Mouse (Mus musculus) hindbrain, embryonic 10.5 days (tissue): ENCODE data around the gene Rabgap1l. TPM values are rescaled to one million over a fixed set of nuclear protein-coding genes. Genes with fewer than 3 reads are reported as not detected.
A peak's percentile ranks its signal among the peaks of the same experiment; 100 is the strongest.

Source experiments
- DNase-seq: peaks from one replicate; pipeline ENCODE4 v3.0.0-alpha.2; 2017; ENCODE audit warnings: low spot score
- H3K27ac ChIP-seq: fragments of 300-500 bp; sonication (generic); 2 replicates; pipeline ENCODE4 v1.5.1; 2016; ENCODE audit warnings: mild to moderate bottlenecking, moderate library complexity
- H3K27me3 ChIP-seq: fragments of 300-500 bp; sonication (generic); 2 replicates; pipeline ENCODE4 v1.6.1; 2016; ENCODE audit warnings: mild to moderate bottlenecking; ENCODE audit not compliant: poor library complexity, insufficient read depth, severe bottlenecking
- H3K36me3 ChIP-seq: fragments of 300-500 bp; sonication (generic); 2 replicates; pipeline ENCODE4 v1.6.1; 2016; ENCODE audit warnings: mild to moderate bottlenecking, moderate library complexity
- H3K4me1 ChIP-seq: fragments of 300-500 bp; sonication (generic); replicated peaks from 2 replicates; pipeline ENCODE4 v1.6.1; 2016; ENCODE audit warnings: mild to moderate bottlenecking
- H3K4me3 ChIP-seq: fragments of 300-500 bp; sonication (generic); 2 replicates; pipeline ENCODE4 v1.5.1; 2016; ENCODE audit warnings: mild to moderate bottlenecking, moderate library complexity
- H3K9me3 ChIP-seq: fragments of 300-500 bp; sonication (generic); 2 replicates; pipeline ENCODE4 v1.6.1; 2016; ENCODE audit warnings: mild to moderate bottlenecking, moderate library complexity
- WGBS: fragments of 180-500 bp; shearing (Covaris S2); methylation state at CpG from one replicate; pipeline ENCODE4 v1.1.7; 2016; 5-methylcytosine and 5-hydroxymethylcytosine counted together
- polyA plus RNA-seq: library from polyadenylated mRNA; unstranded; fragments of >200 nt; fragmentation: Nextera tagmentation; extraction: Ambion mirVana; gene quantifications from 2 replicates; pipeline ENCODE4 v1.2.1, GENCODE M21; 2016

The Rabgap1l gene
- polyA plus RNA-seq, 1 experiment from 2014 or later = 9.8 TPM

DNA sequence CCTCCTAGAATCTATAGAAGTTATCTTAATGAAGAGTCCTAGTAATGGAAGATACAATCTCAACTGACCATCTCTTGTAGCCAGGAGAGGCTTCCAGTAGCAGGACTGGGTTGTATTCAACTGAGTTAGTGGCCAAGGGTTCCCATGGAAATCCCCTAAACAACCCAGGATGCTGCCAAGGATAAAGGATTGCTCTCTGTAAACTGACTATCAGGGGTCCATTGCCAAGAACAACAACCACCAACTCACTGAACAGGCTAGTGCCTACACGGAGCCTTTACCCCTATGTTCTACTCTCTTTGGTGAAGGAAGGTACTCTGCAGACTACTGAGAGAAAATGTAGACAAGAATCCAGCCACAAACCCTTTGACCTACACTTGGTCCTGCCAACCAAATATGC, 18.8 kb downstream of the Rabgap1l start:
- H3K9me3 ChIP-seq = no peaks in the 10 kb centered on the region
- DNase-seq = no peak
- H3K27ac ChIP-seq = no peak overlapping the region
- no peaks in the 10 kb centered on the region for H3K36me3 ChIP-seq
- no peaks in the 10 kb centered on the region for H3K27me3 ChIP-seq
- no peak overlapping the region for H3K4me3 ChIP-seq
- WGBS = 82% methylated on average over 1 of the region's 1 CpGs
- H3K4me1 ChIP-seq = no peaks in the 10 kb centered on the region

DNA sequence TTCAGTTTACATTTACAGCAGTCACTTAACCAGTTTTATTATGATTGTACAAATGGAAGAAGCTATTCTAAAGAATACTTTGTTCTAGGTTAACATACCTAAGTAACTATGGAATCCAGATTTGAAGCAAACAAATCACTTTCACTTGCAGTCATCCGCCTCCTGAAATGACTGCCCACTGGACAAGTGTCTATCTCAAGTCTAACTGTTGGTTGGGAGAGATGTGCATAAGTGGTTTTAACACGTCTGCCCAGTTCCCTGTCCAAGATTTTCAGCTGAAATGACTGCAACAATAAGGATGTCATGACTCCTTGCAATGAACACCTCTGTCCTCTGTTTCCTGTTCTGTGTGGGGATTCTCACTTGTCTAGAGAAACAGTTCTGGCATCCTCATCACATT, 27.4 kb downstream of the Rabgap1l start:
- 85% methylated on average over 2 of the region's 2 CpGs for WGBS
- no peak overlapping the region for H3K27ac ChIP-seq
- H3K36me3 ChIP-seq = no peaks in the 10 kb centered on the region
- no peaks in the 10 kb centered on the region for H3K4me1 ChIP-seq
- no peaks in the 10 kb centered on the region for H3K27me3 ChIP-seq
- DNase-seq = no peak
- H3K4me3 ChIP-seq = no peak overlapping the region
- H3K9me3 ChIP-seq = no peaks in the 10 kb centered on the region

DNA sequence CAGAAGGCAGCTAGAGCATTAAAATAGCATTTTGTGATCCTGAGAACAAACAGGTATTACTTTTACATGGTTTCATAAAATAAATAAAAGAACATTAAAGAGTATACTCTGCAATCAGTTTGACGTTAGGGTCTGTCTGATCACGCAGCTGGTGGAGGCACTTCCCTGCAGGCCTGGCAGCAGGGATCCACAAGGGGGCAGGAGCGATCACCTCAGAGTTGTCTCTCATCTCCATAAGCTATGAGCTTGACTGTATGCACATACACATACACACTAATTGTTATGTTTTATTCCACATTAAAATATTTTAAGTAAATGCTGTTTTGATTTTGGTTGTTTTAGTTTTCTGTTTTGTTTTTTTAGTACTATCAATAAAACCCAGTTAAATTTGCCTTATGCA, 34.8 kb downstream of the Rabgap1l start:
- no peaks in the 10 kb centered on the region for H3K4me1 ChIP-seq
- DNase-seq = peak; percentile 40
- 24% methylated on average over 3 of the region's 3 CpGs for WGBS
- H3K4me3 ChIP-seq = no peak overlapping the region
- H3K9me3 ChIP-seq = no peaks in the 10 kb centered on the region
- no peaks in the 10 kb centered on the region for H3K36me3 ChIP-seq
- no peak overlapping the region for H3K27ac ChIP-seq
- H3K27me3 ChIP-seq = no peaks in the 10 kb centered on the region

DNA sequence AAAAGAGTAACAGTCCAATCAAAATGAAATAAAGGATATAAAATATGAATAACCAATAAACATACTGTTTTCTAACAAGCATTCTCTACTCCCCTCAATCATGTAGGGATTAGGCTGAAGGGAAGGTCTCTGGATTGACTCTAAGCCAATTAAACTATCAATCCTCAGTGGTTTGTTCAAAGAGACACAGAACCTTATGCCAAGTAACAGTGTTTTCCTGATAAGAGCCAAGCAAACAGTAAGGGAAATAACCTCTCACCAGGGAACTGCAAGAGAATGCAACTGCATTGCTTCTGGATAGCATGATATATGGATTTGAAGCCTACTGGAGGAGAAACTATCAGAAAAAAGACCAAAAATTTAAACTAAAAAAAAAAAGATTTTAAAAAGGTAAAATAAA, 37.7 kb downstream of the Rabgap1l start:
- no peaks in the 10 kb centered on the region for H3K9me3 ChIP-seq
- H3K36me3 ChIP-seq = no peaks in the 10 kb centered on the region
- no peak for DNase-seq
- no peak overlapping the region for H3K4me3 ChIP-seq
- no peaks in the 10 kb centered on the region for H3K27me3 ChIP-seq
- H3K27ac ChIP-seq = no peak overlapping the region
- H3K4me1 ChIP-seq = no peaks in the 10 kb centered on the region

DNA sequence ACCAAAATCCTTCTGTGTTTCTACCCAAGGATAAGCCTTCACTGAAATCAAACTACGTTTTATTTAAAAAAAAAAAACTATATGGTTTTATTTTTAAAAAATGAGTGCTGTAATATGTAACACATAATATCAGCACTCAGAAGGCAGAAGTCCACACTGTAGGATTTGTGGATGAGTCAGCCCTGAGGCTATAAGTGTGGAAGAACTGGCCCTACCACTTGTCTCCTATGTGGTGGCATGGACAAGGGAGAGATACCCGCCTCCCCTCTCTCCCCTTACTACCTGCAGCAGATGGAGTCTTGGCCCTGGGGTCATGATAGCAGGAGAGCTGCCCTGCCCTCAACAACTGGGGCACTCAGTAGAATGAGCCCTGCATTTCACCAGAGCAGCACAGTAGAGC, 42.4 kb downstream of the Rabgap1l start:
- DNase-seq = no peak
- Histone ChIP-seq H3K27me3 (no peaks in the 10 kb centered on the region), H3K36me3 (no peaks in the 10 kb centered on the region), H3K4me1 (peaks cover 6% of the 10 kb centered on the region; the same call in 1 of the 2 replicates), H3K9me3 (no peaks in the 10 kb centered on the region), H3K4me3 (no peak overlapping the region), H3K27ac (no peak overlapping the region)
- WGBS = 88% methylated on average over 2 of the region's 2 CpGs

DNA sequence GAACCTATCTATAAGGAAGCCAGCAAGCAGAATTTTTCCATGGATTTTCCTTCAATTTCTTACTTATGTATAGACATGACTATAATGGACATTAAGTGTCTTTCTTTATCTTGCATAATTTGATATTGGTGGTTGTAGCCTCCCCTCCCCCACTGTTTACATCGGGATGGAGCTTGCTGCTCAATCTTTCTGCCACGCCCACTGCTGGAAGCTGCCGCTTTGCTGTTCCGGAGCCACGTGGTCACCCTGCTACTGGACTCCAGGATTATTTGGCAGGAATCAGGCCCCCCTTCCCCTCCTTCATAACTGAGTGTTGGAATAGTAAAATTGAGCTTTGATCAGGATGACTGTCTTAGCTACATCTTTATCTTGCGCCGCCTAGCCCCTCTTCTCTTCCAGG, 46.2 kb downstream of the Rabgap1l start:
- H3K27me3 ChIP-seq = no peaks in the 10 kb centered on the region
- H3K9me3 ChIP-seq = no peaks in the 10 kb centered on the region
- no peaks in the 10 kb centered on the region for H3K36me3 ChIP-seq
- H3K4me3 ChIP-seq = no peak overlapping the region
- no peak overlapping the region for H3K27ac ChIP-seq
- WGBS = 40% methylated on average over 7 of the region's 7 CpGs
- DNase-seq = no peak
- peaks cover 6% of the 10 kb centered on the region; the same call in 1 of the 2 replicates for H3K4me1 ChIP-seq

DNA sequence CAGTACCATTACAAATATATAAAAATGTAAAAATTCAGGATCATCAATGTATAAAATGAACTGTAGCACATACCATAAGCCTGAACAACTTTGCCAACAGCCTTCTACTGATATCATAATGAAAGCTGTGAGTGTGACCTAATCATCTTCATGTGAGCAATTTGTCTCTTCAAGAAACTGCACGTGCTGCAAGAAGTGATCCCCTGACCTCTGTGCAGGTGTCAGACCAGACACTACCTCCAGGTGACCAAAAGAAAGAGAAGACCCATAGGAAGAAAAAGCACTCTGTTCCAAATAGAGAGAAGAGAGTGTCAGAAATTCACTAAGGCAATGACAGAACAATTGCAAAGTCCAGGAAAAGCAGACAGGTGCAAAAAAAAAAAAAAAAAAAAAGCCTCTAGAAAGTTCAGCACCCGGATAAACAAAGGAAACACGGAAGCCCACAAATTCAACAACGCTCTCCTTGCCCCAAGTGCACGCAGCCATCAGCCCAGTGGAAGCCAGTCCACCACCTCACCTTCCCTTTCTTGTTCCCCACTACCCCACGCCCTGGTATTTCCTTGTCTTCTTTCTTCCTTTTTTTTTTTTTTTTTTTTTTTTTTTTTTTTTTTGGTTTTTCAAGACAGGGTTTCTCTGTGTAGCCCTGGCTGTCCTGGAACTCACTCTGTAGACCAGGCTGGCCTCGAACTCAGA, 47.6 kb downstream of the Rabgap1l start:
- H3K27ac ChIP-seq = no peak overlapping the region
- no peaks in the 10 kb centered on the region for H3K36me3 ChIP-seq
- no peaks in the 10 kb centered on the region for H3K9me3 ChIP-seq
- no peaks in the 10 kb centered on the region for H3K27me3 ChIP-seq
- no peak overlapping the region for H3K4me3 ChIP-seq
- peaks cover 6% of the 10 kb centered on the region; the same call in 1 of the 2 replicates for H3K4me1 ChIP-seq
- 87% methylated on average over 7 of the region's 7 CpGs for WGBS
- no peak for DNase-seq

DNA sequence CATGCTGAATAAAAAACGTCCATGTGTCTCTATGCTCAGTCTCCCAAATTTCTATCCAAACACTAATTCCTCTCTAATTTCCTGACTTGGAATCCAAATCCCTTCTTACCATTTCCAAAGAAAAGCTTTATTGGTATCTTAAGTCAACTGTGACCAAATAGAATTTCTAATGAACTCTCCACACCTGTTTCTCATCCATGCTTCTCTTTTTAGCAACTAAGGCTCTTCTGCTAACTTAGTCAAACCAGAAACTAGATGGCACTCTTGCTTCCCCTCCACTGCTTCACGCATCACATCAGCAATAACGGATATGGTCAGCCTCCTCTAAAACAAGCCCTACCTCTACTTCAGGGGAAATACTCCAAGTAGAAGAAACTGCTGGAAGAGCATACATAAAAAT, 49.0 kb downstream of the Rabgap1l start:
- Histone ChIP-seq H3K27ac (no peak overlapping the region), H3K27me3 (no peaks in the 10 kb centered on the region), H3K36me3 (no peaks in the 10 kb centered on the region), H3K9me3 (no peaks in the 10 kb centered on the region), H3K4me1 (peaks cover 6% of the 10 kb centered on the region; the same call in 1 of the 2 replicates), H3K4me3 (no peak overlapping the region)
- no peak for DNase-seq
- 61% methylated on average over 3 of the region's 3 CpGs for WGBS

DNA sequence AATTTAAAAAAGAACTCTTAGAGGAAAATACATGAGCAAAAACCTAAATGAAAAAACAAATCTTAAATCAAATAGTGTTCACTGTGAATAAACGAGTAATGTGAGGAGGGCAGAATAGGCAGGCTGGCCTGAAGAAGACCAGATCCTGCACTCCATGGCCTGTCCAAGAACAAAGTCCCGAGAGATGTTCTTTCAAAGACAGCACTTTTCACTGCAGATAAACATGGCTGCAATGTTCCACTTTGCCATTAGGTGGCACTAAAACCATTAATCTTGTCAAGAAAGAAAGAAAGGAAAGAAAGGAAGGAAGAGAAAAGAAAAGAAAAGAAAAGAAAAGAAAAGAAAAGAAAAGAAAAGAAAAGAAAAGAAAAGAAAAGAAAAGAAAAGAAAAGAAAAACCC, 49.8 kb downstream of the Rabgap1l start:
- no peak overlapping the region for H3K27ac ChIP-seq
- H3K9me3 ChIP-seq = no peaks in the 10 kb centered on the region
- H3K4me3 ChIP-seq = no peak overlapping the region
- H3K27me3 ChIP-seq = no peaks in the 10 kb centered on the region
- DNase-seq = peak; percentile 26
- 6% methylated on average over 2 of the region's 2 CpGs for WGBS
- peaks cover 6% of the 10 kb centered on the region; the same call in 1 of the 2 replicates for H3K4me1 ChIP-seq
- no peaks in the 10 kb centered on the region for H3K36me3 ChIP-seq

DNA sequence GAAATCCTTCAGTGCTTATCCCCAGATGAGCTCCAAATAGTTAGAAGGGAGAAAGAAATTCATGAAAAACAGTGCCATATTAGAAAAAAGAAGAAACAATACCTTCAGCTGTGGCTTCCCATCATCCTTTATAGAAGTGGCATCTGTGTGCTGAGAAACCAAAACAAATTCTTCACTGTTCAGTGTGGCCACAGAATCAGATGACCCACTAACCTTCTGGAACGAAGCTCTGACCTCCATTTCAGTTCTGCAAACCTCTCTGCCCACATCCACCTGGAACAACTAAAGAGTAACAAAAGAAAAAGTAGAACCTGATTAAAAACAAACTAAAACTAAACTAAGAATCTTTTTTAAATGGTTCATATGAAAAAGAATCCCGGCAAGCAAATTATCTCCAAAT, 52.4 kb downstream of the Rabgap1l start:
- Histone ChIP-seq H3K4me3 (no peak overlapping the region), H3K36me3 (no peaks in the 10 kb centered on the region), H3K9me3 (no peaks in the 10 kb centered on the region), H3K4me1 (no peaks in the 10 kb centered on the region), H3K27me3 (no peaks in the 10 kb centered on the region), H3K27ac (no peak overlapping the region)
- DNase-seq = no peak
- 81% methylated on average over 2 of the region's 2 CpGs for WGBS

DNA sequence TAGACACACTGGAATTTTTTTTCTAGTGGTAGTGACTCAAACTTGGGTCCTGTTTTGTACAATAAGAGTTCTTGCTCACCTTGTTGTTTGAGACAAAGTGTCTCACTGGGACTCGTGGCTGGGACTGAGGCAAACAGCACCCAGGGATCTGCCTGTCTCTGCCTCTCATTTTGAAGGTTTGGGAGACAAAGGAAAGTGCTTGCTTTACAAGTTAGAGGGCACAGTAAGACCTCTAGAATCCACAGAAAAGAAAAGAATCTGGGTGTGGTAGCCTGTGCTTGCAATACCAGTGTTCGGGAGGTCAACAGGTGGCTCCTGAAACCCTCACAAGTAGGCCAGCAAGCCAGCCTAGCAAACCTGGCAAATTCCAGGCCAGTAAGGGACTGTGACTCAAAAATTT, 58.3 kb downstream of the Rabgap1l start:
- no peaks in the 10 kb centered on the region for H3K27me3 ChIP-seq
- H3K4me3 ChIP-seq = no peak overlapping the region
- no peaks in the 10 kb centered on the region for H3K9me3 ChIP-seq
- WGBS = 75% methylated on average over 2 of the region's 2 CpGs
- H3K4me1 ChIP-seq = no peaks in the 10 kb centered on the region
- H3K27ac ChIP-seq = no peak overlapping the region
- DNase-seq = no peak
- no peaks in the 10 kb centered on the region for H3K36me3 ChIP-seq

DNA sequence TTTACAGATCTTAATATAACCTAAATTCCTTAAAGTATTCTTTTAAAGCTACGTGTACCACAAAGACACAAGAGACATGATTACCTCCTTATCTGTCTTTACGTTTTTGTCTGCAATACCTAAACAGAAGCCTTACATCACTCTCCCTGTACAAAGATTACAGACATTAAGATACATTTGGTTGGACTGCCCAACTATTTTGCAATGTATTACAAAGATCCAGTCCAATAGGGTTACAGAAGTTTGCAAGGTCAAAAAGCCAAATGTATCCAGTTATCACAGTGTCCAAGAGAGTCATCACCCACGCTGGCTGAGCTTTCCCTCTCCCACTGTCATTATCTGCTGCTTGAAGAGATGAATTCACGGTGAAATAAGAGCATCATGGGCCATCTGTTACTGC, 63.1 kb downstream of the Rabgap1l start:
- WGBS = 83% methylated on average over 4 of the region's 4 CpGs
- no peak overlapping the region for H3K27ac ChIP-seq

DNA sequence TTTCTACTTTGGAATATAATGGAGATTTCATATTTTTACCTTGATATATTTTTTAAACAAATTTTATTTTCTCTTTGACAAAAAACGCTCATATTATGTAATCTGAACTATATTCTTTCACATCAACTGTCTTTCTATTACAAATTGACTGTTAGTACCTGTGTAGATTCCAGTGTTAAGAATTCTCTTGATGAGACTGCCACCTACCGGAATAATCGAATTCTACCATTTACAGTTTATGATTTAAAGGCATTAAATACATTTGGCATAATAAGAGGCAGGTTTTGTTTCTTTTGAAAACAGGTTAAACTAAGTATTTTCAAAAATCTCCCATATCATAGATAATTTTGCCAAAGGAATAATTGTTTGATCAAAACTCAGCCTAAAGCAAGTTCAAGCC, 75.3 kb downstream of the Rabgap1l start:
- Histone ChIP-seq H3K4me1 (no peaks in the 10 kb centered on the region), H3K36me3 (no peaks in the 10 kb centered on the region), H3K9me3 (no peaks in the 10 kb centered on the region), H3K27ac (no peak overlapping the region), H3K4me3 (no peak overlapping the region), H3K27me3 (no peaks in the 10 kb centered on the region)
- 24% methylated on average over 3 of the region's 3 CpGs for WGBS
- DNase-seq = no peak

More for the DNA sequence above, 63.1 kb downstream of the Rabgap1l start:
- no peak overlapping the region for H3K4me3 ChIP-seq
- DNase-seq = no peak
- H3K4me1 ChIP-seq = no peaks in the 10 kb centered on the region
- no peaks in the 10 kb centered on the region for H3K36me3 ChIP-seq
- H3K9me3 ChIP-seq = no peaks in the 10 kb centered on the region
- H3K27me3 ChIP-seq = no peaks in the 10 kb centered on the region

DNA sequence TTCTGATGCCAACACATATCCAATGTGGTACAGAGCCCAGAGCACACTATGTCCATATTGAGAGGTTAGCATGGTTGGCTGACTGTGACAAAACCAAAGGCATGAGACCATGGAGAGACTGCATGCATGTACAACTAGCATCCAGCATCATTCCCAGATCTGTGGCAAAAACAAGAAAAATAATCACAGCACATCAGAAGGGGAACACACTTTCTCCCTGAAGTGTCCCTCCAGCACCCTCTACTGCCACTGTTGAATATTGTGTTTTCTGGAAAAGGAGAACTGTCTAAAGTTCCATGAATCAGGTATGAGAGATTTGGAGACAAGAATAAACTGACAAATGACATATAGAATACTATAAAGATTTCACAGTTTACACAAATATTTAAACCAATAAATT, 78.3 kb downstream of the Rabgap1l start:
- Histone ChIP-seq H3K9me3 (no peaks in the 10 kb centered on the region), H3K4me1 (no peaks in the 10 kb centered on the region), H3K27me3 (no peaks in the 10 kb centered on the region), H3K27ac (no peak overlapping the region), H3K4me3 (no peak overlapping the region), H3K36me3 (no peaks in the 10 kb centered on the region)
- DNase-seq = no peak
